Mouse (Mus musculus): Measurements from ENCODE around the gene Wdr59.

DNA sequence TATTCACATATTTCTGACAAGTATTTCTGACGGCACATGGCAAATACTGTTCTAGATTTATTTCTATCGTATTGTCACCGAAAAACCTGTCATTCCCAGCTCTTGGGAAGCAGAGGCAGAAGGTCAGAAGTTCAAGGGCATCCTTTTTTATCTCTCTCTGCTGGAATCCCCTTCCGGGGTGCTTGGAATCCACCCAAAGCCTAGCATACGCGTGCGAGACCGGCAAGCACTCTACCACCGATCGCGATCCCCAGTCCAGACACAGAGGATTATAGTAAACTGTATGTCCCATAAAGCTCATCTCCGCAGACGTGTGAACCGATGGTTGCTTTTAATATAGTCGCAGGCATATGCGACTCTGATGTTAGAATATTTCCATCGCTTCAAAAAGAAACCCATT lies 9.7 kb upstream of the Wdr59 start:
- no peak for TF ChIP-seq POLR2A (IDR thresholded peaks at IDR 0.05; ENCODE audit: borderline replicate concordance, extremely low read depth, low read depth, low read length)
- TF ChIP-seq CTCF (IDR thresholded peaks at IDR 0.05; ENCODE audit: insufficient read depth, low read length), result no peak
